Mouse (Mus musculus) CD4-positive helper T cell, adult 2 months (primary cell): ENCODE measurements around the gene Zfp952.
"Not testable (repeated sequence)": the region's sequence is repeated elsewhere in the genome, so short reads cannot be mapped to it uniquely, and the experiment has no call there.

Experiments used
- DNase-seq: peaks from one replicate; pipeline ENCODE4 v3.0.0-alpha.2; 2012; ENCODE audit warnings: low read depth, missing footprints, low spot score

The Zfp952 gene

DNA sequence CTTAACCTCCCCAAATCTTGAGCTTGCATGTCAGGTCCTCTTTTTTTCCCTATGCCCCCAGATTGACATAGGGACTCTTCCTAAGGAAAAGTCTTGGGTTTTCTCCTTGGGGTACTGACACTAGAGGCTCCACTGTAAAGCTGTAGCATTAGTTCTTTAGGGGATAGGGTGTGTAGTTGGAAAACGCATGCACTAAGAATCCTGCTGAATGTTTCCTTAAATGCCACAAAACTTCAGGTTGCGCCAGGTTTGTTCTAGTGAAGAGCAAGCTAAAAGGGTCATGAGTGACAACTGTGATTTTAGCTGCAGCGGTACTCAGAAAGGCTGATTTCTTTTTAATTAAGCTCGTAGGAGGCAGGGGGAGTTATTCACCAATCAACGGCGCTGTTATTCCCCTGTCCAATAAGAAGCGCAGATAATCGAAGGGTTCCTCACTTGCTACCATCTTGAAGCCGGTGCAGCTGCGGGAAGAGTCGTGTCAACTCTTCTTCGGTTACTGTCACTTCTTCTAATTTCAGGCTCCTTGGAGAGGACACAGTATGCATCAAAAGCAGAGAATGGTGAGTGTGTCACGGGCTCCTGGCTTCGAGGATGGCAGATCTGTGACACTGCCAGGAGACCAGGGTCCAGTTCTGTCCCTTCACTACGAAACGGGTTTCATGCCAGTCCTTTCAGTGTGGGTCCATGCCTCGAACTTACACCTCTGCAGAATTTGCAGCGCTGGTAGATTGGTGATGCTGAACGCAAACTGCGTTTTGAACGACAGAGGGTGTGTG is at the start of gene Zfp952:
Gene Zfp952, plus strand, starts transcription at position 431 of the 776 bp plus-strand sequence.
- DNase-seq = peak; percentile 93

DNA sequence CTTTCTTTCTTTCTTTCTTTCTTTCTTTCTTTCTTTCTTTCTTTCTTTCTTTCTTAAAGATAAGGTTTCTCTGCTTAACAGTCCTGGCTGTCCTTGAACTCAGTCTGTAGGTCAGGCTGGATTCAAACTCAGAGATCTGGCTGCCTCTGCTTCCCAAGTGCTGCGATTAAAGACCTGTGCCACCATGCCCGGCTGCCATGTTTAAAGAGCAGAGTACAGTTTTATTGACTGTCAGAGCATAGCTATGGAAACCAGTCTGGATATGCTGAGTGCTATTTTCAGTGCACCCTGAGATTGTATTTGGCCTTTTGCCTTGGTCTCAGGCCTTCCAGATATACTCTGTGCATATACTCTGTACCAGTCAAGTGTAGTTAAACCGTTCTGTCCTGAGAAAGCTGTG is 49.3 kb upstream of the Zfp952 start:
- DNase-seq = no peak

DNA sequence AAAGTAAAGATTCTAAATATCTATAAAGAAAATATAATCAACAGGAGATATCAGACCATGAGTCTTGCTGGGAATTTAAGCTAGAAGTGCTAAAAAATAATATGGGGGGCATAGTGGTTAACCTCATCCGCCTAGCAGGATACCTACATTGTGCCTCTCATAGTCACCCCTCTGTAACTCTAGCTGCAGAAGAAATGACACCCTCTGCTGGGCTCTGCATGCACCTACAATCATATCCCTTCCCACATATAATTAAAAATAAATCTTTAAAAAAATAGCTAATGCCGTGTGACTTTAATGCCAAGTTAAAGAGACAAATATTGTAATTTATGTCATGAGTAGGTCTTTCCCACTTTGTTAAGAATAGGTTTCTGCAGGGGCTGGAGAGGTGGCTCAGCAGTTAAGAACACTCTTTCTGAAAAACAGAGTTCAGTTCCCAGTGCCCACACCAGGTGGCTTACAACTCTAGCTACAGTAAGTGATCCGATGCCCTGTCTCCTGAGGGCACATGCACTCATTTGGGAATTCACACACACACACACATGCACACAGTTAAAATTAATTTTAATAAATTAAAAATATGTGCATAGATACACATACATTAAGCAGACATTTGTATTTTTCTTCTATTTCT is 48.4 kb upstream of the Zfp952 start:
- peak; percentile 34 for DNase-seq

DNA sequence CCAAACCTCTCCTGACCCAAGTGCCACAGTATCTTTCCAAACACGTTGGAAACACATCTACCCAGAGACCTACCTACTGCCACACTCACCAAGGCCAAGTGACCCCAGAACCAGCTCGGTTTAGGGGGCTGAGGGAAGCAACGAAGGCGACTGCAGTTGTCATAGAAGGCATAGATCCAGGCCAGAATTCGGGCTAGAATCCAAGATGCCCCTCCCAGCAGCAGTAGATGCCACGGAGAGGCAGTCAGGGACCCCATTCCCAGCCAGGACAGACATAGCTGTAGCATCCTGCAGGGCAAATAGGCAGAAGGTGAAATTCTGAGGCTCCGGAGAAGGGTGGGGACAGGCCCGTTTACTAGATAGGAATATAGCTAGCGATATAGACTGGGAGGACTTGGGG is 46.2 kb upstream of the Zfp952 start:
- no peak for DNase-seq

DNA sequence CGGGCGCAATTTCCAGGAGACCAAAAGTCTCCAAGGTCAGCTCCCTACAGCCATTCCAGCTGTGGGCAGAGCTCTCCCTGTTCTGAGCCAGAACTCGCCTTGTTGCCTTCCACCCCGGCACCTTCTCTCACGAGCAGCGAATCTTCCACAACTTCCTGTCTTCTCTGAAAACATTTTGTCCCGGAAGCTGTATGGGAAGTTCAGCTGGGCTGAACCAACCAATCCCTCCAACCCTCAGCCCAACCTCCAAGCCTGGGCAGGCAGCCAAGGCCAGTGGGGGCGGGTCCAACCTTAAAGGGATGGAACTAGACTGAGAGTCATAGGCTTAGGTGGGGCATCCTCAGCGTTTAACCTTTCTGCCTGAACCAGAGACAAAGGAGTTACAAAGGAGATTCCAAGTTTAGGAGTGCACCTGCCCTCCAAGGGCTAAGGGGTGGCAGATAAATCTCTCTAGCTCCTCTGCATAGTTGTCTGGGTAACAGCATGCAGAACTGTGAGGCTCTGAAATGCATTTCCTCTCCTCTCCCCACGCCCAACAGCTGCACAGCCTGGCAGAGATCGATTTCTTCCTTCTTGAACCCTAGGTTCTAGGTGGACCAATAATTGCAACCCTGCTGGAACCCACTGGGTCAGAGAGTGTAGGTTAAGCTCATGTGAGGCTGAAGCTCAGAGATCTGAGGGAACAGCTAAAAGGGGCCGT is 45.6 kb upstream of the Zfp952 start, which contains the start of gene Cyp4f13:
Gene Cyp4f13, minus strand, starts transcription at position 188 of the 700 bp plus-strand sequence.
- peak; percentile 96 for DNase-seq

DNA sequence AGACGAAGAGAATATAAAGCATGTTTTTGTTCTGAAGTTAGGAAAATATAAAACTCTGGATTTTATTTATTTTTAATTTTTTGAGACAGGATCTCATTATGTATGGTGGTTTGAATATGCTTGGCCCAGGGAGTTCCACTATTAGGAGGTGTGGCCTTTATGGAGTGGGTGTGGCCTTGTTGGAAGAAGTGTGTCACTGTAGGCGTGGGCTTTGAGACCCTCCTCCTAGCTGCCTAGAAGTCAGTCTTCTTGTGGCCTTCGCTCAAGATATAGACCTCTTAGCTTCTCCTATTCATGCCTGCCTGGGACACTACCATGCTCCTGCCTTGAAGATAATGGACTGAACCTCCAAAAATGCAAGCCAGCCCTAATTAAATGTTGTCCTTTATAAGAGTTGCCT is 42.8 kb upstream of the Zfp952 start:
- DNase-seq = no peak

DNA sequence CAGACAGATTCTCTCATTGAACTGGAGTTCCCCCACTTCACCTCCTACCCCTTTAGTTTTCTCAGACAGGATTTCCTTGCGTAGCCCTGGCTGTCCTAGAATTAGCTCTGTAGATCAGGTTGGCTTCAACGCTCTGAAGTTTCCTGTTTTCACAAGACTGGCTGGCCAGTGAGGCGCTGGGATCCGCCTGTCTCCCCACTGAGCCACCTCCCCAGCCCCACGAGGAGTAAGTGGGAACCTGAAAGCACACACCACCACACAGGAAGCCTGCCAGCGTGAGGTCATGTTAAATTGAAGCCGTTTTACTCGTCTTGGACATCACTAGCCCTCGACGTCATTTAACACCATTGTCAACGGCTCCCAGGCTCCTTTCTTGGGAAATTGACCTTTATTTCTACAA is 41.9 kb upstream of the Zfp952 start:
- DNase-seq = no peak

DNA sequence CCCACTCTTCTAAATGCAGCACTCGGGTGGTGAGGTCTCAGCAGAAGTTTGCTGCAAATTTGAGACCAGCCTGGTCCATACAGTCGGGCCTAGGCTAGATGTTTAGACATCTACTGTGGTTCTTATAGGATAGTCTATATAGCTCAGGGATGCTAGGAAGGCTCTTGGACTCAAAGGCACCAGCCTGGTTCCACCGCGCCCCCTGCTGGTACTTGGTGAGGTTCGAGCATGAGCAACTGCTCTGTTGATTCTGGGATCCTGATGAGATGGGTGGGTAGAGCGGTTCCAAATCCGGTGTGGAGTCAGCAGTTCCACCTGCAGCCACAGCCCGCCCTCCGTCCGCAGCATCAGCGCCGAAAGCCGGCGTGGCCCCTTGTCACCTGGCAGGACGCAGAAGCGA is 41.5 kb upstream of the Zfp952 start:
- peak; percentile 78 for DNase-seq

DNA sequence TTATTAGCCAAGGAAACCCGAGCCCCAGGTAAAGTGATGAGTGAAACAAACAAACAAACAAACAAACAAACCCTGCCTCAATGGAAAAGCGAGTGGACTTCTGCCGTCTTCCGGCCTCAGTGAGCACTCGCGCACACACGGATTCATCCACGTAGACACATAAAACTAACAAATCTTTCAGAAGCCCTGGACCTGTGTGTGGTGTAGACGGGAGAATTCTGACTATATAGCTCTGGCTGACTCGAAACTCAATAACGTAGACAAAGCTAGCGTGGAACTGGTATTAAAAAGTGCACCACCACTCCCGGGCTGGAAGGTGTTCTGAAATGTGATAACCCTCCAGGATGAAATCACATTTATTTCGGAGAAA is 27.7 kb upstream of the Zfp952 start:
- DNase-seq = no peak

DNA sequence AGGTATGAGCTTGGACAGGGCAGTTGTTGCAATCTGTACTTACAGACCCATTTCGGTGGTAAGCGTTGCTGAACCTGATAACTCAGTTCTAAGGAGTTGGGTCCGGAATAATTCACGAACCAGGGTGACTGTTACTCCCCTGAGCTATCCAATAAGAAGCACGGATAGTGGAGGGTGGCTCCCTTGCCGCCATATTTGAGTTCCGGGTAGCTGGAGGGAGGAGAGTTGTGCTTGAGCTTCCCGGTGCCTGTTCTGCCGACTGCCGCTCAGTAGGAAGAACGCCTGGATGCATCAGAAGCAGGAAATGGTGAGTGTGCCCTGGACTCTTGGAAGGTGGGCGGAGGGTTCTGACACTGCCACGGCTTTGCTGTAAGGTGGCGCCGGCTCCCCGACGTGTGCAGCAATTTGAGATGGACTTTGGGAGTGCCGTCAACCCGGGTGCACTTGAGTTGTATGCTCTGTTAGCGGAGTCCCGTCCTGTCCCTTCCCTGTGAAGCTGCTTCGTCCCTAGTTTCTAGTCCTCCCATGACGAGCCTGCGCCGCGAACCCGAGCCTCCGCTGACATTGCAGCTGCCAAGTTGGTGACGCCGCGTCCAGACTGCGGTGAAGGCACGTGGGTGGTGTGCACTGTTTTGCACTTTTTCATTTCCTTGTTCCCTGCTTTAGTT is 27.2 kb upstream of the Zfp952 start, which contains the start of gene Zfp472:
Gene Zfp472, plus strand, starts transcription at position 192 of the 668 bp plus-strand sequence.
- DNase-seq = peak; percentile 93

DNA sequence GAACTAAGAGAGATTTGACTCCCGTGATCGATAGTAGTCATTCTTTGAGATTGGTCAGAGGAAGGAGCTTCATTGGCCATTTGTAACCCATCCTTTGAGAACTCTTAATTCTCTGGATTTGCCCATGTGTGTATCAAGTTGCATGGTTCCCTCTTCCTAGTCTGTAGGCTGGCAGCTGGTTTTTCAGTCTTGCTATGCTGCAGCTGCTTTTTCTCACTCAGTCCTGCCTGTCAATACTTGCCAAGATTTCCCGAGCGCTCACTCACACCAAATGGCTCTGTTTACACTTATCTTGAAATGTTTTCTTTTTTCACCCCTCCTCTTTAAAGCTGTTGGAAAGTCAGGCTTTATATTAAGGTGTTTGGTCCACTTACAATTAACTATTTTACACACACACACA is 11.6 kb upstream of the Zfp952 start:
- DNase-seq = no peak

DNA sequence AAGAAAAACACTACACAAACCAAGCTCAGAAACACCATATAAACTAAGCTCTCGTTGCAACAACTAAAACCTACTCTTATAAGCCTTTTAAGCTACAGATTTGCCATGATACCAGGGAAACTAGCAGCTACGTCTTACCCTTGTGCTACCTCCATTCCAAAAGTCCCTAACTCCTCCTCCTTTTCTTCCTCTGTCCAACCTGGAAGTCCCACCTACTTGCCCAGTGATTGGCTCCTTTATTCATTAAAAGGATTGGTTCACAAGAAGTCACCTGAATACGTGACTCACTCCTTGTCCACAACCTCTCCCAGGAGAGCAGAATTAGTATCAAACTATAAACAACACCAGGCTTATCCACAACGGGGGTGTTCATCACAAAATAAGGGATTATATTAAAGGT is 6.6 kb upstream of the Zfp952 start:
- DNase-seq = no peak

DNA sequence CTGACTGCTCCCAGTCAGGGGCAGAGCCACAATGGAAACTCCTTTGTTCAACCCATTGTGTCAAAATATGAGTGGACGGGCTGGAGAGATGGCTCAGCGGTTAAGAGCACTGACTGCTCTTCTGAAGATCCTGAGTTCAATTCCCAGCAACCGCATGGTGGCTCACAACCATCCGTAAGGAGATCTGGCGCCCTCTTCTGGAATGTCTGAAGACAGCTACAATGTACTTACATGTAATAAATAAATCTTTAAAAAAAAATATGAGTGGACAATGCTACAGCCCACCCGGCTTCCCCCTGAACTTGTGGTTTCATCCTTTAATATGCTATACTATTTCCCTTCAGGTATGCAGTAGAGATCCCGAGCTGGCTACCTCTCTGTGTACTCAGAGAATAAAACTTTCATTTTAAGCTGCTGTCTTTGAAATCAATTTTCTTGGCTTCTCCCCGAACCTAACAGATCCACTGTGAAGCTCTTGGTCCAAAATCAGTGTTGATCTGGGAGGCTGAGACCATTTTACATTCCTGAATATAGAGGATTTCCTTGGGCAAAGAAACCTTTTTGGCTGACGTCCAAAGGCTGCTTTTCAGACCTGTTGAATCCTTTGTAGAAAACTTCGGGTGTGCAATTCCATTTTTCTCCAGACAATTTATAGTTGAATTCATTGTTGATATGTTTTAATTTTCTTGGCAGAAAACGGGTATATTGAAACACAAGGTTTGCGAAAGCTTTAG is 797 bp upstream of the Zfp952 start:
- DNase-seq = peak; percentile 57

DNA sequence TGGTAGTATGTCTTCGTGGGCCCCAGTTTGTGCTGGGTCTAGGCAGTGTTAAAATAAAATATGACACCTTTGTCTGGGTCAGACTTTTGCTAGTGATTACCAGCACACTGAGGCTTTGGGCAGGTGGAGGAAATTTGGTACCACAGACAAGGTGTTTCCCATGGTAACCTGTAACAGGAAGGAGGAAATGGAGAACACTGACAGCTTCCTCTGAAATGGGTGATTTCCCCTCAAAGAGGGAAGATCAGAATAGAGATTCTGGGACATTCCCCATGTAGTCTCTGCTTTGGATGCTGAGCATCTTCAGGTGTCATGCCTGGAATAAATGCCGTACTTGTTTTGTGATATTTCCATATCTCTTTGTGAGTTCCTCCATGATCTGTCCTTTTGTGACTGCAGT is 5.6 kb downstream of the Zfp952 start:
- no peak for DNase-seq

DNA sequence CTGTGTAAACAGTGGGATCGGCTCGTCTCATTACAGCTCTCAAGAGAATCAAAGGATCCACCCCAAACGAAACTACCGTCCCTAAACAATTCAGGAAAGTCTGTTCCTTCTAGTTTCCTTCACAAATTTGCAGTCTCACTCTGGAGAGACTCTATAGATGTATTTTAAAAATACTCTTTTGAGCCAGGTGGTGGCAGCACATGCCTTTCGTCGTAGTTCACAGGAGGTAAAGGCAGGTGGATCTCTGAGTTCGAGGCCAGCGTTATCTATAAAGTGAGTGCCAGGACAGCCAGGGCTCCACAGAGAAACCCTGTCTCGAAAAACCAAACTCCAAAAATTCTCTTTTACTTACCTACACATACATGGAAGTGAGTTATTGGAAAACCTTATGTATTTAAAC is 15.4 kb downstream of the Zfp952 start:
- DNase-seq = peak; percentile 8

DNA sequence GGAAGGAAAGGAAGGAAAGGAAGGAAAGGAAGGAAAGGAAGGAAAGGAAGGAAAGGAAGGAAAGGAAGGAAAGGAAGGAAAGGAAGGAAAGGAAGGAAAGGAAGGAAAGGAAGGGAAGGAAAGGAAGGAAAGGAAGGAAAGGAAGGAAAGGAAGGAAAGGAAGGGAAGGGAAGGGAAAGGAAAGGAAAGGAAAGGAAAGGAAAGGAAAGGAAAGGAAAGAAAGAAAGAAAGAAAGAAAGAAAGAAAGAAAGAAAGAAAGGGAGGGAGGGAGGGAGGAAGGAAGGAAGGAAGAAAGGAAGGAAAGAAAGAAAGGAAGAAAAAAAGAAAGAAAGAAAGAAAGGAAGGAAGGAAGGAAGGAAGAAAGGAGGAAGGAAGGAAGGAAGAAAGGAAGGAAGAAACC is 27.5 kb downstream of the Zfp952 start:
- DNase-seq = not testable (repeated sequence)

DNA sequence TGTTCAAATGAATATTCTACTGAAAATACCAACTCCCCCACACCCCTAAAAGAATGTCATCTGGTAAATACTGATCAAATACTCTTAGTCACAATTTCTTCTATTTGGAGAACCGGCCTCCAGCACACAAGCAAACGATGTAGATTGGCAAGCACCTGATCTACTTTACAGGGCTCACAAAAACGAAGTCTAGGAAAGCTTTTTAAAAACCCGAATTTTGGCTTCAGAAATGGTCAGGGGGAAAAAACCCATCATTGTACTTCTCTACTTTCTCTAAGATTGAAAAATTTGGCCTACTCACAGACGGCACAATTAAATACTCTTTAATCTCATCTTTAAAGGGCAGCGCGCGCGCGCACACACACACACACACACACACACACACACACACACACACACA is 39.4 kb downstream of the Zfp952 start:
- DNase-seq = no peak

DNA sequence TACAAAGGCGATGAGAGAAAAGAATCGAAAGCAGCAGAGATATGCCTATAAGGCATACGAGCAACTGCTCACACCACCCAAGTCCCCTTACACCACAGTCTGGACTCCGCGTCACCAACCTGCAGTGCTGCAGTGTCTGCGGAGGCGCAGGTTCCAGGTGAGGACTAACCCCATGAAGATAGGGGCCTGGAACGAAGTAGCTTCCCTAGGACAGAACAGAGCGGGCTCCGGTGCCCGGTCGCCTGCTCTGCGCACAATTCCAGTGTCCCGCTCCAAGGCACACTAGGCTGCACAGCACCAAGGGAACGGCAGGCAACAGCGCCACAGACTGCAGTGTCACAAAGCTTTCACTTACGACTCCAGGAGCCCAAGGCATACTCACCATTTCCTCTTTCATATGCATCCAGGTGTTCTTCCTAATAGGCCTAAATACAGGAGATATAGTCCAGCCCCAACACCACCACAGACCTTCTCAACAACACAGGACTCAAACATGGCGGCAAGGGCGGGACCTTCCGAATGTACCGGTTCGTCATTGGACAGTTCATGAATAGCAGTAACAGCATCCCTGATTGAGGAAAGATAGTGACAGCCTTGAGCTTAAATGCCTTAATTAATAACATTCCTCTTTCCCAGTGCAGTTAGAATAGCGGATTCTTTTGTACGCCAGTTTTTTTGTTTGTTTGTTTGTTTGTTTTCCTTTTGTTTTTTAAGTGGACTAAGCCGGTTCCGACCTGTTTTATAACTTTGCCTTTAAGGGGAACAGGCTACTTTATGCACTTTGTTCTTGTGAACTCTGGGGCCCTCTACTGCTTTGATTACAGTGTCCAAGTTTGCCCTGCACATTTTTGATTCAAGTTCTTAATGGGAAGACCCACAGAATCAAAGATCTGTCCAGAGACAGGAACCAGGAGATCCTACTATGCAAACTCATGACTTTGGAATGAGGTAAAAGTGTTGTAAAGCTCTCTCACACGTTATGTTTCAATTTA is 40.3 kb downstream of the Zfp952 start, which contains the start of gene Zfp763:
Gene Zfp763, minus strand, starts transcription at position 503 of the 992 bp plus-strand sequence.
- peak; percentile 85 for DNase-seq
